Mouse (Mus musculus): Measurements from ENCODE around the gene Tdgf1. TPM values are rescaled to one million over a fixed set of nuclear protein-coding genes. Genes with fewer than 3 reads are reported as not detected.

Tdgf1 gene
- total RNA-seq (2012; rRNA removed) (not detected in 2 replicates), polyA plus RNA-seq (2012; ENCODE audit: insufficient read depth in 1 of 2, insufficient read length in 2 of 2, low read depth in 1 of 2, low replicate concordance in 2 of 2, missing spikeins in 1 of 2) (not detected)

DNA sequence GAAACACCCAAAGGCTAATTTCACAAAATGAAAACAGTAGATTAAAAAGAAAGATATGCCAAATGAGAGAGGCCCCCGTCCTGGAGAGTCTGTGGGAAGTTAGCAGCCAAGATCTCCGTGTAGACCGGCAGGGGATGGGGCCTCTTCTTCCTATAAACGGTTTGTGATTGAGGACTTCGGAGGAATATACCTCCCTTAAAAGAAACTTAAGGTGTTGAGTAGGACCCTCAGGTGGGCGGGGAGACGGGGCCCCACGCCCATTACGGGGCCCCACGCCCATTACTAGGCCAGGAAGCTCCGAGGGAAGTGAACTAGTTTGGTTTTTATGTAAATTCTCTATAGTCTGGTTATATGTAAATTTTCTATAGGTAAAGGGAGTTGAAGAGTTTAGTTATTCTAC lies at the start of gene Tdgf1:
Tdgf1 (minus strand) TSS at position 233 of the 400 bp plus-strand sequence.
- no peak within 1 kb of the TSS for H3K9ac ChIP-seq (ENCODE audit: control insufficient read depth, low read depth, low read length, poor library complexity, severe bottlenecking)
- no peak for TF ChIP-seq ZNF384 (IDR thresholded peaks at IDR 0.05; ENCODE audit: low read depth, low read length)
- TF ChIP-seq E2F4 (IDR thresholded peaks at IDR 0.05; ENCODE audit: borderline replicate concordance, low read depth, low read length), result no peak
- TF ChIP-seq MYC (IDR thresholded peaks at IDR 0.05; ENCODE audit: low read depth, low read length), result no peak
- no peak for TF ChIP-seq CHD1 (IDR thresholded peaks at IDR 0.05; ENCODE audit: low read depth, low read length)
- TF ChIP-seq GATA1 (IDR thresholded peaks at IDR 0.05; ENCODE audit: low read depth, low read length), result no peak
- TF ChIP-seq SIN3A (IDR thresholded peaks at IDR 0.05; ENCODE audit: low read length), result no peak
- TF ChIP-seq SMC3 (IDR thresholded peaks at IDR 0.05; ENCODE audit: low read depth, low read length), result no peak
- TF ChIP-seq ZC3H11A (IDR thresholded peaks at IDR 0.05; ENCODE audit: low read depth, low read length), result no peak
- TF ChIP-seq EP300 (IDR thresholded peaks at IDR 0.05; ENCODE audit: low read depth in 1 of 2, low read length in 2 of 2), result no peak
- TF ChIP-seq TCF12 (IDR thresholded peaks at IDR 0.05; ENCODE audit: low read depth, low read length), result no peak
- TF ChIP-seq USF2 (IDR thresholded peaks at IDR 0.05; ENCODE audit: borderline replicate concordance in 1 of 2, insufficient read depth in 1 of 2, low read depth in 1 of 2, low read length in 2 of 2), result no peak
- no peak for TF ChIP-seq RCOR1 (IDR thresholded peaks at IDR 0.05; ENCODE audit: low read depth, low read length)
- no peak for TF ChIP-seq USF1 (IDR thresholded peaks at IDR 0.05; ENCODE audit: low read depth, low read length)
- no peak for TF ChIP-seq MAX (IDR thresholded peaks at IDR 0.05; ENCODE audit: low read length)
- TF ChIP-seq CTCF (IDR thresholded peaks at IDR 0.05 in 2 of 3, conservative IDR thresholded peaks at IDR 0.05 in 1 of 3; ENCODE audit: control insufficient read depth in 1 of 3, insufficient read depth in 1 of 3, low read depth in 2 of 3, low read length in 3 of 3, poor library complexity in 1 of 3, severe bottlenecking in 1 of 3), result no peak
- TF ChIP-seq POLR2A (IDR thresholded peaks at IDR 0.05; ENCODE audit: control insufficient read depth in 1 of 2, insufficient read depth in 1 of 2, low read depth in 1 of 2, low read length in 2 of 2, poor library complexity in 1 of 2), result no peak
- TF ChIP-seq ZKSCAN1 (IDR thresholded peaks at IDR 0.05; ENCODE audit: low read depth, low read length), result no peak
- no peak for TF ChIP-seq MAFK (IDR thresholded peaks at IDR 0.05; ENCODE audit: borderline replicate concordance, low read depth, low read length)
- TF ChIP-seq POLR2AphosphoS2 (IDR thresholded peaks at IDR 0.05; ENCODE audit: low read length), result no peak
- no peak for TF ChIP-seq POLR2AphosphoS5 (IDR thresholded peaks at IDR 0.05; ENCODE audit: borderline replicate concordance, low read depth, low read length)
- H3K9me3 ChIP-seq (replicated peaks; ENCODE audit: insufficient read depth, low read length), result no peaks in the 10 kb centered on the region
- peaks cover 0 to 7% of the 10 kb centered on the region in 2 experiments; a peak in 1 of 4 replicates for H3K4me1 ChIP-seq (ENCODE audit: control insufficient read depth in 1 of 2, insufficient read depth in 2 of 2, low read length in 2 of 2)
- no peaks in the 10 kb centered on the region for H3K27me3 ChIP-seq (ENCODE audit: control insufficient read depth in 1 of 2, insufficient read depth in 2 of 2, low read length in 2 of 2)
- H3K27ac ChIP-seq (ENCODE audit: control insufficient read depth, low read depth, low read length), result no peak within 1 kb of the TSS
- no peak within 1 kb of the TSS for H3K4me3 ChIP-seq (ENCODE audit: control insufficient read depth in 1 of 2, insufficient read depth in 1 of 2, low read depth in 2 of 2, low read length in 2 of 2)
- no peak for DNase-seq (ENCODE audit: low read depth, low spot score)
- no peaks in the 10 kb centered on the region for H3K36me3 ChIP-seq (ENCODE audit: control insufficient read depth in 1 of 2, insufficient read depth in 2 of 2, low read length in 2 of 2)
- H3K79me2 ChIP-seq (ENCODE audit: control insufficient read depth, insufficient read depth, low read length, poor library complexity), result no peaks in the 10 kb centered on the region

DNA sequence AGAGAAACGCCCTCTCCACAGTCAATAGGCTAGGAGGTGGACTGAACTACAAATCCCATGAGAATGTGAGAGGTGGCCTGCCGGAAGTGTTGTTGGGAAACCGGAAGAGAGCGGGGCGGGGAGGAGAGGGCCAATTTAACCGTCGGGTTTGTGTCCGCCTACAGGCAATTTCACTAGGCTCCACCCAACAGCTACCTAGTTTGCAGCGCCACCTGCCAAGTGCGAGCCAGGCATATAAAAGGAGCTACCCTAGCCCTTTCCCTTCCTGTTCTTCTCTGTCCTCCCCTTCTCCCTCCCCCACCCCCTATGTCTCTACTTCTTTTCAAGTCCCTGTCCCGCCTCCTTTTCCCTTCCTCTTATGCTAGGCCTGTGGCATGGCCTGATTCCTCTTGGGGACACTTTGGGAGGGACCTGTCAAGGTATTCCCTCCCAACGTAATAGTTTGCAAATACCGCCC lies 48.8 kb upstream of the Tdgf1 start:
- peak overlapping the region; percentile 29 for H3K9ac ChIP-seq (ENCODE audit: control insufficient read depth, low read depth, low read length, poor library complexity, severe bottlenecking)
- H3K36me3 ChIP-seq (ENCODE audit: control insufficient read depth in 1 of 2, insufficient read depth in 2 of 2, low read length in 2 of 2), result no peaks in the 10 kb centered on the region
- no peaks in the 10 kb centered on the region for H3K9me3 ChIP-seq (replicated peaks; ENCODE audit: insufficient read depth, low read length)
- H3K4me3 ChIP-seq (ENCODE audit: control insufficient read depth in 1 of 2, insufficient read depth in 1 of 2, low read depth in 2 of 2, low read length in 2 of 2), result peak overlapping the region; percentile 38 to 48; a peak in 2 of 4 replicates
- H3K27me3 ChIP-seq (ENCODE audit: control insufficient read depth in 1 of 2, insufficient read depth in 2 of 2, low read length in 2 of 2), result no peaks in the 10 kb centered on the region
- TF ChIP-seq ELF1 (IDR thresholded peaks at IDR 0.05; ENCODE audit: low read depth, low read length) (peak; percentile 61), MYB (IDR thresholded peaks at IDR 0.05; ENCODE audit: low read depth, low read length) (peak; percentile 37; the same call in 1 of the 2 replicates), HCFC1 (IDR thresholded peaks at IDR 0.05; ENCODE audit: low read depth, low read length) (peak; percentile 91), ETS1 (IDR thresholded peaks at IDR 0.05; ENCODE audit: low read depth, low read length) (no peak), NRF1 (IDR thresholded peaks at IDR 0.05; ENCODE audit: insufficient read depth, low read depth, low read length, poor library complexity, severe bottlenecking) (no peak), TAL1 (IDR thresholded peaks at IDR 0.05; ENCODE audit: low read length) (no peak), CTCF (IDR thresholded peaks at IDR 0.05 in 2 of 3, conservative IDR thresholded peaks at IDR 0.05 in 1 of 3; ENCODE audit: control insufficient read depth in 1 of 3, insufficient read depth in 1 of 3, low read depth in 2 of 3, low read length in 3 of 3, poor library complexity in 1 of 3, severe bottlenecking in 1 of 3) (peak in 1 of 3 experiments; percentile 3; a peak in 1 of 6 replicates)
- peak; percentile 76 for DNase-seq (ENCODE audit: low read depth, low spot score)
- no peak overlapping the region for H3K27ac ChIP-seq (ENCODE audit: control insufficient read depth, low read depth, low read length)
- no peaks in the 10 kb centered on the region for H3K4me1 ChIP-seq (ENCODE audit: control insufficient read depth in 1 of 2, insufficient read depth in 2 of 2, low read length in 2 of 2)
- no peaks in the 10 kb centered on the region for H3K79me2 ChIP-seq (ENCODE audit: control insufficient read depth, insufficient read depth, low read length, poor library complexity)

All from MEL (cell line).